Mouse (Mus musculus): ENCODE measurements around the gene Prpf4. TPM values are rescaled to one million over a fixed set of nuclear protein-coding genes. Genes with fewer than 3 reads are reported as not detected.

The Prpf4 gene
- total RNA-seq, 2 experiments from 2014 or later = 13.2 to 13.3 TPM

DNA sequence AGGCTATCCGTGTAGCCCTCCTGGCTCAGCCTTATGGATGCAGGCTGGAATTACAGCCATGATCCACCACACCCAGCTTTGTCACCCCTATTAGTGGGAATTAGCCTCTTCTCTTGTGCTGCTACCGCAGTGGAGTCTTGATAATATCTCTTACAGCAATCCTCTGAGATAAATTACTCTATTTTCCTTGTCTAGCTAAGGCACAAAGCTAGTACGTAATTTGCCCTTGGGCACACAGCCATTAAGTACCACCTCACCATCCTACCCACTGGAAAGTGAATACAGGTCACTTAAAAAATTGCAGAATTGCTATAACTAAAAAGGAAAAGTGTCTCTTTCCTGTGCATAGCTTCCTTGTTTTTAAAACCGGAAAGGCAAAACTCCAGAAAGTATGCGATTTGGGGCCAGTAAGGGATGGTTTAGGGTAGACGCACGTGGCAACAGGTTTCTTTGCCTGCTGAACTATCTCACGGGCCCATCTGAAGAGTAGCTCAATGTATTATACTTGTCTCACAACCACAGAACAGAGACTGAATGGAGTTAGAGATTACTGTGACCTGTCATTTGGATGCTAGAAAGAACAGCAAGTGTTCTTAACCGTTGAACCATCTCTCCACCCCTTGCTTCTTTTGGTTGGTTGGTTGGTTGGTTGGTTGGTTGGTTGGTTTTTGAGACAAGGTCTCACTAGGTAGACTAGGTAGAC lies 35.6 kb upstream of the Prpf4 start:
- no peak overlapping the region for H3K27ac ChIP-seq
- no peak for DNase-seq (ENCODE audit: low spot score in 2 of 2)
- no peak overlapping the region for H3K4me3 ChIP-seq
- TF ChIP-seq CTCF (conservative IDR thresholded peaks at IDR 0.05) = no peak

GRCm38 (mm10) chr4:62373668-62374067 lies 34.9 kb upstream of the Prpf4 start:
- Histone ChIP-seq H3K4me3 (no peak overlapping the region), H3K27ac (no peak overlapping the region)
- TF ChIP-seq CTCF (conservative IDR thresholded peaks at IDR 0.05) = no peak
- no peak for DNase-seq (ENCODE audit: low spot score in 2 of 2)

DNA sequence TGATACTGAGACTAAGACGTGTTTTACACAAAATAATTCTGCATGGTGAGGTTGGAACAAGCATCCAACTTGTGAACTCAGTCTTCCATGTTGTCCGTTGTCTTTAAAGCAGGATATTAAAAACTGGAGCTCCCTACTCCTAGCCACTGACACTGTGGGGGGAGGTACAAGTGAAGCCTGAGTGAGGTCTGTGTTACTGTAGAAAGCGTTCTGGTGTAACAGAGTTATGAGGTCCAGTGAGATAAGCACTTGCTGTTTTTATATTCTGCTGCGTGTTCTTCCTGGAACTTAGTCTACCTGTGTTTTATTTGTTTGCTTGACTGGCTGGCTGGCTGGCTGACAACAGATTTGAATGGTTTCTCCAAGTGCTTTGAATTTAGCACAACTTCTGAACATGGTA lies 34.3 kb upstream of the Prpf4 start:
- Histone ChIP-seq H3K4me3 (no peak overlapping the region), H3K27ac (no peak overlapping the region)
- TF ChIP-seq CTCF (conservative IDR thresholded peaks at IDR 0.05) = no peak
- DNase-seq (ENCODE audit: low spot score in 2 of 2) = no peak

GRCm38 (mm10) chr4:62376123-62376522 lies 32.5 kb upstream of the Prpf4 start:
- H3K4me3 ChIP-seq = no peak overlapping the region
- TF ChIP-seq CTCF (conservative IDR thresholded peaks at IDR 0.05) = no peak
- no peak for DNase-seq (ENCODE audit: low spot score in 2 of 2)
- H3K27ac ChIP-seq = no peak overlapping the region

DNA sequence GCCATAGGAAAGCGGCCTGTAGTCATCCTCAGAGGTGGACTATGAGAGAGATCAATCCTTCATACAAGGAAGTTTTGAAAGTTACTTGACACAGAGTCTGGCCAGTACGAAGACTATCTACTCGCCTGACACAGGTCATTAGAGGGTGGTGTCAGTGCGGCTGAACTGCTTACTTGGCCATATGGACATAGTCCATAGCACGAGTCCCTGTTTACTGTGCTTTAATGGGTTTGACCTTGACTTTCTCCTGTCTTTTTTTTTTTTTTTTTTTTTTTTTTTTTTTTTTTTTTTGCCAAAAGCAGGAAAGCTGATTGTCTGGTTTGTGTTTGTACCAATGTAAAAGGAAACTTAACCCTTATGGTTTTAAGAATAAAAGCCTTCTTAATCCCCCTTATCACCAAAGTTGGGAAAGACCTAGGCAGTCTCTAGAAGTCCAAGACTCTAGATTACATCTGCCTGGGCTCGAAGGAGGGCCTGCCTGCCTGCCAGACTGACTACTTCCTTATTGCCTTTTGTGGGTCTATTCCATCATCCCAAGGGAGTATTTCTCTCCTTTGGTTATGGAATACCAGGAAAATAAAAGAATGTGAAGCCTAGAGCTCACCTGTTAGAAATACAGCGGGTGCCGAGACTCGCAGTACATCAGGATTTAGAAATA lies 28.7 kb upstream of the Prpf4 start:
- no peak for TF ChIP-seq CTCF (conservative IDR thresholded peaks at IDR 0.05)
- Histone ChIP-seq H3K27ac (no peak overlapping the region), H3K4me3 (no peak overlapping the region)
- DNase-seq (ENCODE audit: low spot score in 2 of 2) = no peak

GRCm38 (mm10) chr4:62383207-62383606 lies 25.4 kb upstream of the Prpf4 start:
- DNase-seq (ENCODE audit: low spot score in 2 of 2) = no peak
- TF ChIP-seq CTCF (conservative IDR thresholded peaks at IDR 0.05) = no peak
- Histone ChIP-seq H3K4me3 (no peak overlapping the region), H3K27ac (no peak overlapping the region)

- TF ChIP-seq CTCF (conservative IDR thresholded peaks at IDR 0.05) = no peak
- DNase-seq (ENCODE audit: low spot score in 2 of 2) = no peak
- no peak overlapping the region for H3K4me3 ChIP-seq
- H3K27ac ChIP-seq = no peak overlapping the region
Measured at GRCm38 (mm10) chr4:62383752-62384151, 24.8 kb upstream of the Prpf4 start.

- H3K4me3 ChIP-seq = no peak overlapping the region
- DNase-seq (ENCODE audit: low spot score in 2 of 2) = no peak
- H3K27ac ChIP-seq = no peak overlapping the region
- TF ChIP-seq CTCF (conservative IDR thresholded peaks at IDR 0.05) = no peak
Measured at GRCm38 (mm10) chr4:62384159-62384558, 24.4 kb upstream of the Prpf4 start.

GRCm38 (mm10) chr4:62385439-62385838 lies 23.2 kb upstream of the Prpf4 start:
- DNase-seq (ENCODE audit: low spot score in 2 of 2) = peak in 1 of 2 experiments; percentile 32
- no peak for TF ChIP-seq CTCF (conservative IDR thresholded peaks at IDR 0.05)
- H3K4me3 ChIP-seq = no peak overlapping the region
- no peak overlapping the region for H3K27ac ChIP-seq

DNA sequence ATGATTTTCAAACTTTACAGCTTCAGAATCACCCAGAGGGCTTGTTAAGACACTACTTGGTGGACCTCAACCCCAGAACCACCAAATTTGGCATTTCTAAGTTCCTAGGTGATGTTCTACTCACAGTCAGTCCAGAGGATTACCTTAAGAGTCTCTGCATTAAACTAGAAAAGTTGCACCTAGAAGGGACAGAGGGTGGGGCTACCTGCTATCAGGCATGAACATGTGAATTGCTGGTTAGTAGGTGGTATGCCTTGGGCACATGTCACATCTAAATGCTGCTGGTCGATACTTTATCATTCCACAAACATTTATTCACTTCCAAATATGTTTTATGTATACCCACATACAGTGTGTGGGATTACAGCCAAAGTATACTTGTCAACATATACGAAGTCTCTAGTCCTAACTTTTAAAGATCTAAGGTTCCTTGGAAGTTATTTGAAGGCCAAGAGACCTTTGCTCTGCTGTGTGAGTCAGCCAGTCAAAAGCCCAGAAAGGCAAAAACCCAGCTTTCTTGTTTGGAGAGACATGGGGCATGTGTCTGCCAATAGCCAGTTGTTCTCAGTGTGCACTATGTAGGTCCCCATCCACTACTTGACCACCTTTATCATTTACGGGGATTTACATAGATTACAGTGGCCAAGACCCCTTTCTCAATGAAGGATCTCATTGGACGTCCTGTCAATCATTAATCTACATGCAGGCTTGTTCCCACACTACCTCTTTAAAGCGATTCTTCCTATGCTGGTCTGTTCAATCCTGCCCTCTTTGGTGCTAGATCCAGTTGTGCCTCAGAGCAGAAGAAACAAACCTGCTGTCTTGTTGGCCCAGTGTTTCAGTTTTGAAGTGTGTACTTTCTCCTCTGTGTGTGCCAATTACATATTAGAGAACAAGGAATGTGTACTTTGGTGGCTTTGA lies 18.7 kb upstream of the Prpf4 start:
- DNase-seq (ENCODE audit: low spot score in 2 of 2) = no peak
- no peak for TF ChIP-seq CTCF (conservative IDR thresholded peaks at IDR 0.05)
- no peak overlapping the region for H3K27ac ChIP-seq
- H3K4me3 ChIP-seq = no peak overlapping the region

- DNase-seq (ENCODE audit: low spot score in 2 of 2) = no peak
- TF ChIP-seq CTCF (conservative IDR thresholded peaks at IDR 0.05) = no peak
- no peak overlapping the region for H3K4me3 ChIP-seq
- H3K27ac ChIP-seq = no peak overlapping the region
Measured at GRCm38 (mm10) chr4:62391892-62392291, 16.7 kb upstream of the Prpf4 start.

- Histone ChIP-seq H3K4me3 (no peak overlapping the region), H3K27ac (no peak overlapping the region)
- no peak for DNase-seq (ENCODE audit: low spot score in 2 of 2)
- no peak for TF ChIP-seq CTCF (conservative IDR thresholded peaks at IDR 0.05)
Measured at GRCm38 (mm10) chr4:62393459-62393858, 15.1 kb upstream of the Prpf4 start.

DNA sequence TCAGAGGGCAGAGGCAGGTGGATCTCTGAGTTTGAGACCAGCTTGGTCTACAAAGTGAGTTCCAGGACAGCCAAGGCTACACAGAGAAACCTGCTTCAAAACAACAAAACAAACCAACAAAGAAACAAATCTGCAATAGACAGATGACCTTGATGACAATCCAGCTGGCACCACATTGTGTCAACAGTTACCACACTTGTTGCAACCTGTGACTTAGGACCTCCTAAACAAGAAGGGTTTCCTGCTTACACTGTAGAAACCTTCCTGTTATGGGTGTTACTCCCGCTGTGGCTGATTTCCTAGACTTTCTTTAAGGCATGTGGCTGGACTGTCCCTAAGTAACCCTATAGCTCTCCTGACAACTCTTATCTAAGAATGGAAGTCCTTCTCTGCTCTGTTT lies 12.8 kb upstream of the Prpf4 start:
- no peak for DNase-seq (ENCODE audit: low spot score in 2 of 2)
- Histone ChIP-seq H3K4me3 (no peak overlapping the region), H3K27ac (no peak overlapping the region; the same call in 1 of the 2 replicates)
- no peak for TF ChIP-seq CTCF (conservative IDR thresholded peaks at IDR 0.05)
